In genomic region chr7:112455566-112456110, GRCm38 (mm10) we compare ENCODE assay signal across 21 mouse cellular contexts. TPM values are rescaled to one million over a fixed set of nuclear protein-coding genes. Genes with fewer than 3 reads are reported as not detected.
A peak's percentile ranks its signal among the peaks of the same experiment; 100 is the strongest.
DNase-seq lines count a peak whose midpoint lies in the region; ATAC-seq and TF ChIP-seq lines count a peak whose summit lies in the region.
"Had no signal": no experiment of that assay in that cellular context is flagged by ENCODE, and none has a peak within 500 bp of the region (broad histone marks: within the 10 kb centered on the region; RNA-seq: fewer than 3 reads in every experiment).

No protein-coding gene starts in this region.

- H3K27me3 ChIP-seq in stomach, postnatal 0 days (ENCODE audit: control insufficient read depth, insufficient read depth, low read length): no peaks in the 10 kb centered on the region
- no peaks in the 10 kb centered on the region for H3K27me3 ChIP-seq in forebrain, embryonic 12.5 days
- H3K27me3 ChIP-seq: CH12.LX; embryonic facial prominence, embryonic 13.5 days; heart, embryonic 15.5 days had no signal

- no peak for TF ChIP-seq POLR2A in embryonic fibroblast, embryonic 13.5 days (IDR thresholded peaks at IDR 0.05; ENCODE audit: low read depth, low read length)

- ATAC-seq in stomach, postnatal 0 days (ENCODE audit: low FRiP score, low TSS enrichment): no peak
- no peak for ATAC-seq in forebrain, embryonic 12.5 days (ENCODE audit: low FRiP score)
- ATAC-seq in activated CD4-positive, CD25-positive, alpha-beta regulatory T cell, adult 4 months: no peak
- ATAC-seq: forebrain, embryonic 14.5 days; intestine, postnatal 0 days had no signal

- 64% methylated on average over 5 of the region's 5 CpGs for WGBS in stomach, postnatal 0 days
- WGBS in forebrain, embryonic 12.5 days: 91% methylated on average over 5 of the region's 5 CpGs

- no peak overlapping the region for H3K4me3 ChIP-seq in embryonic fibroblast, embryonic 13.5 days (ENCODE audit: insufficient read depth, low read length)
- no peak overlapping the region for H3K4me3 ChIP-seq in stomach, postnatal 0 days (ENCODE audit: low read depth, low read length)
- H3K4me3 ChIP-seq in forebrain, embryonic 12.5 days (replicated peaks): no peak overlapping the region
- H3K4me3 ChIP-seq: embryonic facial prominence, embryonic 13.5 days; heart, embryonic 15.5 days; hindbrain, embryonic 10.5 days had no signal

- no peak for TF ChIP-seq CTCF in embryonic fibroblast, embryonic 13.5 days (IDR thresholded peaks at IDR 0.05; ENCODE audit: borderline replicate concordance, insufficient read depth, low read length)
- TF ChIP-seq CTCF in stomach, postnatal 0 days (IDR thresholded peaks at IDR 0.05; ENCODE audit: low read depth): no peak

- peaks cover 25% of the 10 kb centered on the region for H3K4me1 ChIP-seq in embryonic fibroblast, embryonic 13.5 days (ENCODE audit: control insufficient read depth, insufficient read depth, low read length)
- peaks cover 21% of the 10 kb centered on the region for H3K4me1 ChIP-seq in stomach, postnatal 0 days (replicated peaks; ENCODE audit: control insufficient read depth, insufficient read depth)
- peaks cover 17% of the 10 kb centered on the region for H3K4me1 ChIP-seq in forebrain, embryonic 12.5 days

- DNase-seq in 3134 (ENCODE audit: extremely low read depth, insufficient read length, low spot score): peak; percentile 37
- DNase-seq in 3T3-L1 (ENCODE audit: low read depth, low spot score): peak; percentile 76
- no peak for DNase-seq in stomach, postnatal 0 days (ENCODE audit: low spot score)
- DNase-seq: adrenal gland, postnatal 25 days; cerebellum, adult 18-20 months; cerebellum, adult 9-11 months; cerebellum, postnatal 36 days; gastrocnemius, postnatal 36 days; heart, adult 11 months; heart, postnatal 14 days had no signal

- H3K9ac ChIP-seq in stomach, postnatal 0 days (ENCODE audit: low read length): no peak overlapping the region
- H3K9ac ChIP-seq in forebrain, embryonic 12.5 days: no peak overlapping the region
- H3K9ac ChIP-seq: embryonic facial prominence, embryonic 13.5 days; heart, embryonic 15.5 days; hindbrain, embryonic 14.5 days had no signal

- no peaks in the 10 kb centered on the region for H3K36me3 ChIP-seq in stomach, postnatal 0 days (ENCODE audit: control insufficient read depth, insufficient read depth, low read length)
- H3K36me3 ChIP-seq in forebrain, embryonic 12.5 days (replicated peaks): no peaks in the 10 kb centered on the region
- H3K36me3 ChIP-seq: embryonic facial prominence, embryonic 13.5 days; heart, embryonic 15.5 days; hindbrain, embryonic 10.5 days had no signal

- no peaks in the 10 kb centered on the region for H3K9me3 ChIP-seq in stomach, postnatal 0 days (ENCODE audit: control insufficient read depth, low read length)
- no peaks in the 10 kb centered on the region for H3K9me3 ChIP-seq in forebrain, embryonic 12.5 days
- H3K9me3 ChIP-seq: embryonic facial prominence, embryonic 13.5 days; heart, embryonic 15.5 days; hindbrain, embryonic 10.5 days had no signal

- TF ChIP-seq EP300 in stomach, postnatal 0 days (optimal IDR thresholded peaks at IDR 0.05): no peak

- H3K27ac ChIP-seq in embryonic fibroblast, embryonic 13.5 days (ENCODE audit: insufficient read depth, low read length): peak overlapping the region; percentile 97
- H3K27ac ChIP-seq in stomach, postnatal 0 days (replicated peaks): peak overlapping the region; percentile 56; the same call in 1 of the 2 replicates
- H3K27ac ChIP-seq in forebrain, embryonic 12.5 days: no peak overlapping the region
- H3K27ac ChIP-seq: hindbrain, embryonic 10.5 days; hindbrain, embryonic 14.5 days had no signal

- H3K4me2 ChIP-seq in stomach, postnatal 0 days (replicated peaks; ENCODE audit: low read depth): no peak overlapping the region
- H3K4me2 ChIP-seq in forebrain, embryonic 12.5 days: no peak overlapping the region
- H3K4me2 ChIP-seq: embryonic facial prominence, embryonic 13.5 days; heart, embryonic 11.5 days; heart, embryonic 15.5 days; hindbrain, embryonic 14.5 days had no signal

RNA-seq across cellular contexts. Expression of gene Parva, which starts 28.3 kb away (rescaled TPM):
- polyA plus RNA-seq in embryonic fibroblast, embryonic 13.5 days (2011; ENCODE audit: insufficient read length, low read depth, missing spikeins): 230 and 242 TPM in 2 replicates
- polyA plus RNA-seq in stomach, postnatal 0 days (2015; fragmentation: Nextera tagmentation; extraction: Ambion mirVana): 69.5 and 72.3 TPM in 2 replicates
- 51.9 and 54.6 TPM in 2 replicates for polyA plus RNA-seq in forebrain, embryonic 12.5 days (2016; fragmentation: Nextera tagmentation; extraction: Ambion mirVana)
- polyA plus RNA-seq in activated CD4-positive, CD25-positive, alpha-beta regulatory T cell, adult 4 months (2017; shearing (Covaris generic)): not detected

Comparison
In these comparisons a context has a peak if more than half of its experiments do, and no peak if none do; other contexts are left out.
1. RNA of gene Parva, which starts 28.3 kb away (polyA plus RNA-seq): 230 to 242 TPM in embryonic fibroblast, embryonic 13.5 days, 69.5 to 72.3 TPM in stomach, postnatal 0 days and 51.9 to 54.6 TPM in forebrain, embryonic 12.5 days; not detected in activated CD4-positive, CD25-positive, alpha-beta regulatory T cell, adult 4 months; every median in the first group is over 10 times any median in the second.